Mouse (Mus musculus) liver, embryonic 15.5 days (tissue): ENCODE data around the gene Acrbp. TPM values are rescaled to one million over a fixed set of nuclear protein-coding genes. Genes with fewer than 3 reads are reported as not detected.
A peak's percentile ranks its signal among the peaks of the same experiment; 100 is the strongest.

Source experiments
- ATAC-seq: fragments of 200-750 bp; cut with Nextera tagmentation; 2 replicates; pipeline ENCODE4 v1.8.0; 2017; ENCODE audit warnings: moderate number of reproducible peaks, mild to moderate bottlenecking, moderate library complexity; ENCODE audit not compliant: insufficient read depth
- H3K27ac ChIP-seq: fragments of 300-500 bp; sonication (generic); replicated peaks from 2 replicates; pipeline ENCODE4 v1.5.1; 2015; ENCODE audit warnings: mild to moderate bottlenecking, inconsistent platforms
- H3K27me3 ChIP-seq: fragments of 300-500 bp; sonication (generic); 2 replicates; pipeline ENCODE4 v1.6.1; 2015; ENCODE audit warnings: mild to moderate bottlenecking, inconsistent platforms
- H3K36me3 ChIP-seq: fragments of 300-500 bp; sonication (generic); replicated peaks from 2 replicates; pipeline ENCODE4 v1.6.1; 2015; ENCODE audit warnings: moderate library complexity, mild to moderate bottlenecking, inconsistent platforms
- H3K4me1 ChIP-seq: fragments of 300-500 bp; sonication (generic); replicated peaks from 2 replicates; pipeline ENCODE4 v1.6.1; 2015; ENCODE audit warnings: inconsistent platforms
- H3K4me2 ChIP-seq: fragments of 300-500 bp; sonication (generic); 2 replicates; pipeline ENCODE4 v1.6.1; 2015; ENCODE audit warnings: moderate library complexity, mild to moderate bottlenecking, inconsistent platforms
- H3K4me3 ChIP-seq: fragments of 300-500 bp; sonication (generic); replicated peaks from 2 replicates; pipeline ENCODE4 v1.5.1; 2015; ENCODE audit warnings: mild to moderate bottlenecking, inconsistent platforms
- H3K9ac ChIP-seq: fragments of 300-500 bp; sonication (generic); 2 replicates; pipeline ENCODE4 v1.6.1; 2015; ENCODE audit warnings: moderate library complexity, mild to moderate bottlenecking, inconsistent platforms
- H3K9me3 ChIP-seq: fragments of 300-500 bp; sonication (generic); replicated peaks from 2 replicates; pipeline ENCODE4 v1.6.1; 2016; ENCODE audit warnings: inconsistent platforms
- WGBS: fragments of 180-500 bp; shearing (Covaris S2); methylation state at CpG from one replicate; pipeline ENCODE4 v1.1.7; 2015; ENCODE audit warnings: mixed read lengths; ENCODE audit not compliant: insufficient replicate concordance; 5-methylcytosine and 5-hydroxymethylcytosine counted together
- polyA plus RNA-seq: library from polyadenylated mRNA; unstranded; fragments of >200 nt; fragmentation: Nextera tagmentation; extraction: Ambion mirVana; gene quantifications from 2 replicates; pipeline ENCODE4 v1.2.1, GENCODE M21; 2015

Gene Acrbp
- polyA plus RNA-seq, 1 experiment from 2014 or later = 2.4 TPM

DNA sequence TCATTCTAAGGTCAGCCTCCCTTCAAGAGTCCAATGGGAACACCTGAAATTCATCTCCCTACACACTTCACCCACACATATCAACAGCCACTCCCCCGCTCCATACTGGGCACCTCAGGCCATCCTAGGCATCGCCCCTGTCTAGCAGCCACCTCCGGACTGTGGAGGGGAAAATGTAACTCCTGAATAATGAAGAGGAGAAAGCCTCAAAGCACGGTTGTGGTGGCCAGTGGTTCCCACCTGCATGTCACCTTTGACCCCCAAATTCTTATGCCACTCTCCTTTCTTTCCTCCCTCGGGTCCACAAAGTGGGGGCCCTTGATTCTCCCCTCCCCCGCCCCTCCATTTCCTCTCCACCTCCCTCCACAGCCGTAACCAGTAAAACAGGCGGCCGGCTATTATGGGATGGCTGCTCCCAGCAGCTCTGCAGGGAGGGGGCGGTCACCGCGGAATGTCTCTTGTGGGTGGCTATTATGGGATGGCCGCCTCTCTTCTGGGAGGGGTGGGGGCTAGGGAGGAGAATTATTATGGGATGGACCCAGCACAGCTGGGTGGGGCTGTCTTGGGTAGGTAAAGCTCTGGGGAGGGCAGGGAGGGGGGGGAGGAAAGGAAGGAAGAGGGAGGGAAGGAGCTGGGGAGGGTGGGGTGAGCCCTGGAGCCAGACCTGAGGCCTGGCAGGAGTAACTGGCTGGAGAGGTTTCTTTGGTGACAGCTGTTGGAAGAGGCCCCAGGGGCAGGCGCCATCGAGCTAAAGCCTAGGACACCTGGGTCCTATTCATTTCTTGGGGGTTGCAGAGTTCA lies 40.2 kb downstream of the Acrbp start:
- no peaks in the 10 kb centered on the region for H3K27me3 ChIP-seq
- H3K9ac ChIP-seq = peak overlapping the region; percentile 55; the same call in 1 of the 2 replicates
- H3K27ac ChIP-seq = peak overlapping the region; percentile 84
- H3K4me2 ChIP-seq = peak overlapping the region; percentile 74
- H3K36me3 ChIP-seq = no peaks in the 10 kb centered on the region
- ATAC-seq = peak; percentile 58
- H3K4me3 ChIP-seq = peak overlapping the region; percentile 42
- 2% methylated on average over 15 of the region's 15 CpGs for WGBS
- no peaks in the 10 kb centered on the region for H3K9me3 ChIP-seq
- peaks cover 53% of the 10 kb centered on the region for H3K4me1 ChIP-seq

DNA sequence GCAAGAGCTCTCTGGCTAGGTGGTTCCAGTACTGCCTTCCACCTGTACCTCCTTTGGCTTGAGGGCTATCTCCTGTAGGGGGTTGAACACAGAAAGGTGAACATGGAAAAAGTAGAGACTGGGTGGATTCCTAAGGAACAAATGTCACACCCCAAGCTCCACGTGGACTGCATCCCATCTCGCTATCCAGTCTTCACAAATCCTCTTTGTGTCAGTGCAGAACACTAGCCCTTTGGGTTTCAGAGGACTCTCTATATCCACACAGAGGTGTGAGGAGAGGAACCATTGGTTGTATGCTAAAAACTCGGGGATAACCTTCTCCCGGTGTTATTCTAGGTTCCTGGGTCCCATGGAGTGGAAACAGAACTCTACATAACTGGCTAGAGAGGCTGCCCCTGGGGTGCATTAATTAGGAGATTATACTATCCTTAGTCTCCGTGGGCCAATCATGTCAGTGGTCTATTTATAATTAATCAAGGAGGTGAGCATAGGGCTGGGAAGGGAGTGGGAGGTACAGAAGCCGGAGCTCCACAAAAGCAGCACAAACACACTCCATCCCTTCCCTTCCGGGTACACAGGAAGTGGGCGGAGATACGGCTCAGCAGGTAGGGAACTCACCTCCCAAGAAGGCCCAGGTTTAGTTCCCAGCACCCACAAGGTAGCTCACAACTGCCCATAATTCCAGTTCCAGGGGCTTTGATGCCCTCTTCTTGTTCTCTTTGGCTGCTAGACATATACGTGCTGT lies 41.0 kb downstream of the Acrbp start:
- 54% methylated on average over 10 of the region's 10 CpGs for WGBS
- H3K9ac ChIP-seq = peak overlapping the region; percentile 55; the same call in 1 of the 2 replicates
- H3K4me3 ChIP-seq = peak overlapping the region; percentile 42

DNA sequence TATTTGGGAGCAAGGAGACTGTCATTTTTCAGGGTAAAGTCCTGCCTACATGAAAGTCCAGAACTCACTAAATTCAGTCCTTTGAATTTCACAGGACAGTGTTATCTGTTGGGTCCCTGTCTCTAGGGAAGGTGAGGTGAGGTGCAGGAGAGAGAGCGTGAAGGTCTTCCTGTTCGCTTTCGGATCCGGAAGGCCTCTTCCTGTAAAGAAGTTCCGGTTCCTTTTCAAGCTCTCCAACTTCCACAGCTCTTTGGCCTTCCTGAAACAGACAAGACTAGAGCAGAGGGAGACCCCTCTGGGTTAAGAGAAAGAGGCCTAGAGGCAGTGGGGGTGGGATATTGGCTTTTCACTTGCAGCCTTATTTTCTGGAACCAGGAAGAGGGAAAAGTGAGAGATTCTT lies 42.9 kb downstream of the Acrbp start:
- no peak overlapping the region for H3K4me2 ChIP-seq
- H3K27ac ChIP-seq = peak overlapping the region; percentile 19; the same call in 1 of the 2 replicates
- H3K9me3 ChIP-seq = no peaks in the 10 kb centered on the region
- no peak overlapping the region for H3K4me3 ChIP-seq
- H3K4me1 ChIP-seq = peaks cover 74% of the 10 kb centered on the region
- no peak for ATAC-seq
- no peaks in the 10 kb centered on the region for H3K27me3 ChIP-seq
- H3K36me3 ChIP-seq = no peaks in the 10 kb centered on the region
- 46% methylated on average over 5 of the region's 5 CpGs for WGBS
- H3K9ac ChIP-seq = no peak overlapping the region

More for the DNA sequence above, 41.0 kb downstream of the Acrbp start:
- H3K4me2 ChIP-seq = peak overlapping the region; percentile 74
- no peak; the same call in 1 of the 2 replicates for ATAC-seq
- H3K9me3 ChIP-seq = no peaks in the 10 kb centered on the region
- no peaks in the 10 kb centered on the region for H3K27me3 ChIP-seq
- H3K36me3 ChIP-seq = no peaks in the 10 kb centered on the region
- H3K27ac ChIP-seq = peak overlapping the region; percentile 84
- H3K4me1 ChIP-seq = peaks cover 61% of the 10 kb centered on the region

DNA sequence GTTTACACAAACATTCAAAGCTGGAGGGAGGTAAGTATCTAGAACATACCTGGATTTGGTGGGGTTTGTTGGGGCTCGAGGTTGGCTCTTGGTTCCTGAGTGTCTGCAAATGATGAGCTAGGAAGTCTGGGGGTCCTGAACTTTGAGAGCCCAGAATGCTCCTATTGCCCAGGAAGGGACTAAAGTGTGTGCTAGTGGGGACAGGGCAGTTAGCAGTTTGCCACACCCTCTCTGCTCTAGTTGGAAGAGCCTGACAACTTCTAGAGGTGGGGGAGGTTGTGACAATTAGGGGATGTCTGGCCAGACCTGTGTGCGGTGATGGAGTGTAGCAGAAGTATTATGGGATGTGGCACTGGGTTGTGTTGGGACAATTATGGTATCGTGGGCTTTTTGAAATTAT lies 45.4 kb downstream of the Acrbp start:
- ATAC-seq = no peak
- Histone ChIP-seq H3K9ac (no peak overlapping the region), H3K4me3 (no peak overlapping the region), H3K4me2 (0 out of 2 replicates have a peak overlapping the region, but pooled peaks have one; percentile 89), H3K36me3 (peaks cover 20% of the 10 kb centered on the region), H3K9me3 (no peaks in the 10 kb centered on the region), H3K4me1 (peaks cover 74% of the 10 kb centered on the region), H3K27me3 (no peaks in the 10 kb centered on the region), H3K27ac (peak overlapping the region; percentile 94)
- WGBS = 34% methylated on average over 3 of the region's 3 CpGs

DNA sequence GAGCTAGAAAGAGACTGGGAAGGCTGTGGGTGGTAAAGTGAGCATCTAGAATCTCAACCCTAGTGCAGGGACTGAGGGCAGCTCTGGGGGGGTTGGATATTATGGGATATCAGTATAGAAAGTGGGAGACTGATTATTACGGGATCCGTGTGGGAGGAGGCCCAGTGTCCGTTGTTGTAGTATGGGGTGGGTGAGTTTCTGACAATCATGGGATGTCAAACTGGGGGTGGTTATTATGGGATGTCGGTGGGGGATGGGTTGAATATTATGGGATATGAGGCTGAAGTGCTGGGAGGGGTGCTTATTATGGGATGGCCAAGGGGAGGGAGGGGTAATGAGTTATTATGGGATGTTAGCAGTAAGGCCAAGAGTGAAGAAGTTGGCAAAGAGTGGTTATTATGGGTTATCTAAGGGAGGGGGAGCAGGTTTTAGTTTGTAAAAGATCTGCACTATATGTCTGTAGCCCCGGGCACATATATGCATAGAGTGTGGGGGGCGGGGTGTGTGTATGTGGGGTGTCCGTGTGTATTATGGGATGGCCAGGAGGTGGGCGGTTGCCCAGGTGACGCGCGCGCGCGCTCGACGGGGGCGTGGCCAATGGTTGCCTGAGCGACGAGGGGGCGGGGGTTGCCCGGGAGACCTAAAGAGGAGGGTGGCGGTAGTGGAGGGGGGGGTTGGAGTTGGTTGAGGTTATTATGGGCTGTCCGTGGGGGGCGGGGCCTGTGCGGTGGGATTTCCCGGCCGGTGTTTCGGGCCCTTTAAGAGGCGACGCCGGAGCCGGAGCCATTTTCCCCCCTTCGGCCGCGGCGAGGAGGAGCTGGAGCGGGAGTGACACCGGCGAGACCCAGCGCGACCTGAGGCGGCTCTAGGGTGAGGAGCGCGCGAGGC lies 46.1 kb downstream of the Acrbp start, which contains the start of gene Chd4:
Gene Chd4, plus strand, starts transcription at position 591 of the 888 bp plus-strand sequence.
- Histone ChIP-seq H3K9me3 (no peaks in the 10 kb centered on the region), H3K36me3 (peaks cover 28% of the 10 kb centered on the region), H3K27ac (peak within 1 kb of the TSS; percentile 94), H3K4me1 (peaks cover 70% of the 10 kb centered on the region), H3K4me2 (peak within 1 kb of the TSS; percentile 89), H3K27me3 (no peaks in the 10 kb centered on the region), H3K9ac (peak within 1 kb of the TSS; percentile 79), H3K4me3 (peak within 1 kb of the TSS; percentile 79)
- WGBS = 2% methylated on average over 41 of the region's 45 CpGs
- ATAC-seq = peak; percentile 72

DNA sequence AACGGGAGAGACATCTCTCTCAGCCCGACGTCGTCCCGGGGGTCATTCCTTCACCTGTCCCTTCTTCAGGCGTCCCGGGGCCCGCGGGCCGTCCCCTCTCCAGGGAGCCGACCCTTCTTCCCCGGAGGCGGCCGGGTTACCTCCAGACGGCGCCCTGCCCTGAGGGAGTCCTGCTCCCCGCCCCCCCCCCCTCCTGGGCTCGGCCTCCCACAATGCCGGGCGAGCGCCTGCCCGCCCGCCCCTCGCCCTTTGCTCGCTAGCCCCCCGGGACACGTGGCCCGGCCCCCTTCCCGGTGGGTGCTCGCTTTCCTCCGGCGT lies 46.7 kb downstream of the Acrbp start:
- H3K9me3 ChIP-seq = no peaks in the 10 kb centered on the region
- ATAC-seq = peak; percentile 50
- H3K4me2 ChIP-seq = peak overlapping the region; percentile 89
- peaks cover 64% of the 10 kb centered on the region for H3K4me1 ChIP-seq
- H3K4me3 ChIP-seq = peak overlapping the region; percentile 79
- peak overlapping the region; percentile 94 for H3K27ac ChIP-seq
- peaks cover 34% of the 10 kb centered on the region for H3K36me3 ChIP-seq
- 2% methylated on average over 29 of the region's 32 CpGs for WGBS
- no peaks in the 10 kb centered on the region for H3K27me3 ChIP-seq
- peak overlapping the region; percentile 79 for H3K9ac ChIP-seq

DNA sequence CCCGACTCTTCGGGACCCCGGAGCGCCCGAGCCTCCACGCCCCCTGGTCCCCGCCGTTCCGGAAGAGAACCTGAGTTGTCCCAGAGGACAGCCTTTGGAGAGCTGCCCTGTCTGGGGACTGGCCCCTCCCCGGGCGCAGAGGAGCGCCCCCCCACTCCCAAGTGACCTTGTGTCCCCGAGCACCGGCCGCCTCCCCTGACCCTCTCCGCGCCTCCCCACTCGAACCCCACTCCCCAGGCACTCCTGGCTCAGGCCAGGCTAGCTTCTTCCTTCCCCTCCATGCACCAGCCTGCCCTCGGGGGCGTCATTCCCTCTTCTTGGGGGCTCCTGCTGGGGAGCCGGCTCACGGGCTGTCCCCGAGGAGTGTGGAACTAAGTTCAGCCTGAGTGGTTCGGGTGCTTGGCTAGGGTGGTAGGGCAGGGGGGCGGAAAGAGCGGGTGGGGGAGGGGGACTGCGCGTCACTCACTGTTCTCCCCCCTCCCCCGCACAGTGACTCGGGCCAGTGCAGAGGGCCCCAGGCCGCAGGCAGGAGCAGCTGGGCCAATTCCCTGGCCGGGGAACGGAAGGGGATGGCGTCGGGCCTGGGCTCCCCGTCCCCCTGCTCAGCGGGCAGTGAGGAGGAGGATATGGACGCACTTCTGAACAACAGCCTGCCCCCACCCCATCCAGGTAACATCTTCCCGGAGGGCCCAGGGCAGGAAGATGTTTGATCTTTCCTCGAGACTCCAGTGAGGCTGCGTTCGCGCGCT lies 47.3 kb downstream of the Acrbp start:
- under 1% methylated on average over 43 of the region's 44 CpGs for WGBS
- H3K4me1 ChIP-seq = peaks cover 60% of the 10 kb centered on the region
- H3K9me3 ChIP-seq = no peaks in the 10 kb centered on the region
- peaks cover 39% of the 10 kb centered on the region for H3K36me3 ChIP-seq
- peak overlapping the region; percentile 94 for H3K27ac ChIP-seq
- H3K27me3 ChIP-seq = no peaks in the 10 kb centered on the region
- peak overlapping the region; percentile 89 for H3K4me2 ChIP-seq
- peak; percentile 35 for ATAC-seq
- H3K4me3 ChIP-seq = peak overlapping the region; percentile 79
- peak overlapping the region; percentile 79 for H3K9ac ChIP-seq

DNA sequence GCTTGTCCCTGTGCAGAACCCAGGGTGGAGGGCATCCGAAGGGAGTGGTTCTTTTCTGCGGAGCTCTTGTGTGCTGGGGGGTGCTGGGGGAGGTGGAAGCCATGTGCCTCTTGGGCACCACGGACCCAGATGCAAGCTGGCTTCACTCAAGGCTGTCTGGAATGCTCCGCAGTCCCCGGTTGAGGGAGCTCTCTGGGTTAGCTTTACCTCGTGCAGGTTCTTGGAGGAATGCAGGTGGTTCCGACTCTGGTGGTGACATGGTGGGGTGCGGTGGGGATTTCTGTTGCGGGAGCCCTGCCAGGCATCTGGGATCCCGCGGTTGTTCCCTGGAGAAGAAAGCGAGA lies 47.8 kb downstream of the Acrbp start:
- Histone ChIP-seq H3K27ac (peak overlapping the region; percentile 94), H3K4me2 (peak overlapping the region; percentile 89), H3K9ac (peak overlapping the region; percentile 79), H3K27me3 (no peaks in the 10 kb centered on the region), H3K4me3 (peak overlapping the region; percentile 79), H3K9me3 (no peaks in the 10 kb centered on the region), H3K4me1 (peaks cover 64% of the 10 kb centered on the region), H3K36me3 (peaks cover 45% of the 10 kb centered on the region)
- WGBS = 1% methylated on average over 12 of the region's 12 CpGs
- peak; percentile 2; the same call in 1 of the 2 replicates for ATAC-seq

DNA sequence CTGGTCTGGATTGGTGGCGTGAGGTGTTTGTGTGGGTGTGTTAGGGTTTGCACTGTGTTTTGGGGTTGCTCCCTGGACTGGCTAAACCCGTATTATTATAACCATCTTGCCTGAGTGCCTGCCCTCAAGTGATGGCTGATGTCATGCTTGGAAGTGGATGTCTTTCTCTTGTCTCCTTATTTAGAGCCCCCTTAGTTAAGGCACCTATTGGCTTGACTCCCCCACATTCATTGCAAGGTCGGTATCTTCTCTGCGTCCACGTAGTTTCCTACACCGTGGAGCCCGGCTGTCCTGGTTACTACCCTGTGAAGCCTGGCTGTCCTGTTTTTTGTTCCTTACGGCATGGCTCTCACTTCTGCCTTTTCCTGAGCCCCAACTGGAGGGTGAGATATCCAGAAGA lies 48.5 kb downstream of the Acrbp start:
- 55% methylated on average over 8 of the region's 8 CpGs for WGBS
- H3K27me3 ChIP-seq = no peaks in the 10 kb centered on the region
- peak overlapping the region; percentile 79 for H3K4me3 ChIP-seq
- no peak for ATAC-seq
- H3K4me1 ChIP-seq = peaks cover 66% of the 10 kb centered on the region
- H3K9ac ChIP-seq = peak overlapping the region; percentile 79
- peaks cover 51% of the 10 kb centered on the region for H3K36me3 ChIP-seq
- H3K27ac ChIP-seq = 0 out of 2 replicates have a peak overlapping the region, but pooled peaks have one; percentile 55
- no peaks in the 10 kb centered on the region for H3K9me3 ChIP-seq
- H3K4me2 ChIP-seq = peak overlapping the region; percentile 89

DNA sequence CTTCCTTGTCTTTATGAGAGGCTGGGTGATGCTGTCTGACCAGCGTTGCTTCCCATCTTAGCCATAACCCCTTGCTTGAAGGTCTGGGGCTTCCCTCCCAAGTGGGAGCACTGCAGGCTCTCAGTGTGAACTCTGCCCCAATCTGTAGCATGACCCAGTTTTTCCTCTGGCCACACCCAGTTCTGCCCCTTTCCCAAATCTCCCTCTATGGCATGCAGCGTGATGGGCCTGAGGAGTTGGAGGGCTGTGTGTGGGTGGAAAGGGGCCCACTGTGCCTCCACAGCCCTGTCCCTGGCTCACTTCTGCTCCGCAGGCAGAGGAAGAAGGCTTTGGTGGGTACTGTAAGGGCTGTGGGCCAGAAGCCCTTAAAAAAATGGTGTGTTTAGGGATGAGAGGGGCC lies 49.0 kb downstream of the Acrbp start:
- peak overlapping the region; percentile 79 for H3K4me3 ChIP-seq
- peaks cover 72% of the 10 kb centered on the region for H3K4me1 ChIP-seq
- peak overlapping the region; percentile 89 for H3K4me2 ChIP-seq
- H3K27ac ChIP-seq = peak overlapping the region; percentile 55; the same call in 1 of the 2 replicates
- no peaks in the 10 kb centered on the region for H3K27me3 ChIP-seq
- ATAC-seq = no peak
- H3K9me3 ChIP-seq = no peaks in the 10 kb centered on the region
- H3K9ac ChIP-seq = peak overlapping the region; percentile 79; the same call in 1 of the 2 replicates
- H3K36me3 ChIP-seq = peaks cover 55% of the 10 kb centered on the region
- WGBS = 66% methylated on average over 3 of the region's 3 CpGs
